Mouse (Mus musculus) embryonic facial prominence, embryonic 11.5 days (tissue): ENCODE results near the gene Irgm1. TPM values are rescaled to one million over a fixed set of nuclear protein-coding genes. Genes with fewer than 3 reads are reported as not detected.
"Not testable (repeated sequence)": the region's sequence is repeated elsewhere in the genome, so short reads cannot be mapped to it uniquely, and the experiment has no call there.

Experiments
- ATAC-seq: fragments of 200-750 bp; cut with Nextera tagmentation; replicated peaks from 2 replicates; pipeline ENCODE4 v1.8.0; 2017; ENCODE audit warnings: low read depth; ENCODE audit not compliant: insufficient number of reproducible peaks, low FRiP score, low TSS enrichment
- DNase-seq: peaks from one replicate; pipeline ENCODE4 v3.0.0-alpha.2; 2015; ENCODE audit warnings: low spot score
- H3K27ac ChIP-seq: fragments of 300-500 bp; sonication (generic); replicated peaks from 2 replicates; pipeline ENCODE4 v1.5.1; 2014; ENCODE audit warnings: mild to moderate bottlenecking, low read depth, low read length, control low read depth
- H3K27me3 ChIP-seq: fragments of 300-500 bp; sonication (generic); 2 replicates; pipeline ENCODE4 v1.6.1; 2014; ENCODE audit warnings: mild to moderate bottlenecking, low read length, moderate library complexity, mixed read lengths; ENCODE audit not compliant: control insufficient read depth, insufficient read depth
- H3K36me3 ChIP-seq: fragments of 300-500 bp; sonication (generic); replicated peaks from 2 replicates; pipeline ENCODE4 v1.6.1; 2014; ENCODE audit warnings: low read depth, mild to moderate bottlenecking, low read length, moderate library complexity, mixed read lengths; ENCODE audit not compliant: control insufficient read depth, insufficient read depth
- H3K4me1 ChIP-seq: fragments of 300-500 bp; sonication (generic); 2 replicates; pipeline ENCODE4 v1.6.1; 2014; ENCODE audit warnings: low read length, mixed read lengths; ENCODE audit not compliant: control insufficient read depth, insufficient read depth
- H3K4me2 ChIP-seq: fragments of 300-500 bp; sonication (generic); 2 replicates; pipeline ENCODE4 v1.6.1; 2014; ENCODE audit warnings: low read depth, mild to moderate bottlenecking, control low read depth, low read length, moderate library complexity
- H3K4me3 ChIP-seq: fragments of 300-500 bp; sonication (generic); 2 replicates; pipeline ENCODE4 v1.5.1; 2014; ENCODE audit warnings: low read depth, low read length, control low read depth
- H3K9ac ChIP-seq: fragments of 300-500 bp; sonication (generic); replicated peaks from 2 replicates; pipeline ENCODE4 v1.6.1; 2014; ENCODE audit warnings: mild to moderate bottlenecking, control low read depth, low read length
- H3K9me3 ChIP-seq: fragments of 300-500 bp; sonication (generic); replicated peaks from 2 replicates; pipeline ENCODE4 v1.6.1; 2016; ENCODE audit warnings: mild to moderate bottlenecking, low read length, inconsistent platforms, mixed read lengths; ENCODE audit not compliant: control insufficient read depth
- WGBS: fragments of 180-500 bp; shearing (Covaris S2); extraction: QIAGEN DNeasy Blood & Tissue Kit; methylation state at CpG from one replicate; pipeline ENCODE4 v1.1.7; 2014; 5-methylcytosine and 5-hydroxymethylcytosine counted together
- polyA plus RNA-seq: library from polyadenylated mRNA; unstranded; fragments of >200 nt; fragmentation: Nextera tagmentation; extraction: Ambion mirVana; gene quantifications from 2 replicates; pipeline ENCODE4 v1.2.1, GENCODE M21; 2014

The Irgm1 gene
- polyA plus RNA-seq, 1 experiment from 2014 or later = 2.8 TPM

DNA sequence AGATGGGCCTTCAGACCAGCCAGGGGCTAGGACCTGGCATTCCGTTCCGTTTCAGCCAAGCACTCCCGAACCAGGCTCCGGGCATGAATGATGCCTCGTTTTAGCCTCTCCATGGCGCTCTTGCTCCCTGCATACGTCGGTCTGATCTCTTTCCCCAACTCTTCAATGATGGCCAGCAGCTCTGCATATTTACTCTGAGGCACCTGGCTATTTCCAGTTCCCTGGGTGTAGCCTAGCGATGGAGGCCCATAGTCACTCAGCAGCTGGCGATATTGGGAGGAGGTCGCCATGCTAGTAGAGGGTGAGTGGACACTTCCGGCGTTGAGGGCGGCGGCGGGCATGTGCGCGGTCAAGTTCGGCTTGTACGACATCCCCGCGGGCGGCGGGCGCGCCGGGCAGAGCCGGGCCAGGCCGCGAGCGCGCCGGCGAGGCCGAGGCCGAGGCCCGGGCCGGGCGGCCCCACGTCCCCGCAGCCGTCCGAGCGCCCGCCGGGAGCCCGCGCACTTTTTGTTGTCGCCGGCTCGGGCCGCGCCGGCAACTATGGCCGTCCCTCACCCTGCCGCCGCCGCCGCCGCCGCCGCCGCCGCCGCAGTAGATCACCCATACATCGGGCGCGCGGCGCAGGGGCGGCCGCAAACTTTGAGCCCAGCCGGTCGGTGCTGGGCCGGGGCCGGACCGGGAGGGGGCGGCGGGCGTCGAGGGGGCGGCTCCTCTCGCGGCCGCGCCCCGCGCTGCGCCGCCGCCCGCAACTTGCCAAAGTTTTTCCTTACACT lies 45.3 kb downstream of the Irgm1 start, which contains the start of the genes Trim7 and Gm12184:
TSS of gene Trim7 (plus strand) at position 162 of the 773 bp plus-strand sequence.
TSS of gene Gm12184 (minus strand) at position 677 of the 773 bp plus-strand sequence.
- DNase-seq, H3K36me3 ChIP-seq, H3K9me3 ChIP-seq, H3K4me1 ChIP-seq, H3K27me3 ChIP-seq, H3K27ac ChIP-seq: not testable (repeated sequence)
- Histone ChIP-seq H3K9ac (peak within 1 kb of the TSS; percentile 37; the same call in 1 of the 2 replicates), H3K4me3 (peak within 1 kb of the TSS; percentile 40), H3K4me2 (peak within 1 kb of the TSS; percentile 43)
- under 1% methylated on average over 28 of the region's 92 CpGs for WGBS
- ATAC-seq = peak; percentile 68

DNA sequence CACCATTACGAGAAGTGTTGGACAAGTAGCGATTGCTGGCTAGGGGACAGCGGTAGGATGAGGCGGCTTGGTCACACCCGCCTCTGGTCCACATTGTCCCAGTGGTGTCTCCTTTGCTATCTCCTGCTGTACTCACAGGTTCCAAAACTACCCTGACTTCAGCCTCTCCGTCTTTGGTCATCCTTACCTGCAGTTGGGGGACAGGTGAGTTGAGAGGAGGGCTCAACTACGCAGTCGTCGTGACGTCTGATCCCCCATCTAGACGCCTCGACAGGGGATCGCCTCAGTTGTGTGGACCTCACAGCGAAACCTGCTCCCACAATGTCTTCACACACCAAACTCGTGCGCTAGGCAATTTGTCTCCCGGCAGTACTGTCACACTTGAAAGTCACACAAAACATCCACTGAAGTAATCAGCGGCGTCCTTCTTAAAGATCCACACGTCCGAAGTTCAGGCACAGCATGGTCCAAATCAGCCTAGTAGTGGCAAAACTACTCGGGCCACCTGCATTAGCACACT lies 47.1 kb downstream of the Irgm1 start:
- DNase-seq (no peak), ATAC-seq (no peak)
- H3K4me2 ChIP-seq = peak overlapping the region; percentile 67
- peak overlapping the region; percentile 25; the same call in 1 of the 2 replicates for H3K9ac ChIP-seq
- 5% methylated on average over 22 of the region's 22 CpGs for WGBS
- H3K4me1 ChIP-seq = no peaks in the 10 kb centered on the region
- H3K4me3 ChIP-seq = peak overlapping the region; percentile 33
- H3K27ac ChIP-seq = no peak overlapping the region
- peaks cover 8% of the 10 kb centered on the region for H3K27me3 ChIP-seq
- H3K9me3 ChIP-seq = no peaks in the 10 kb centered on the region
- H3K36me3 ChIP-seq = no peaks in the 10 kb centered on the region

DNA sequence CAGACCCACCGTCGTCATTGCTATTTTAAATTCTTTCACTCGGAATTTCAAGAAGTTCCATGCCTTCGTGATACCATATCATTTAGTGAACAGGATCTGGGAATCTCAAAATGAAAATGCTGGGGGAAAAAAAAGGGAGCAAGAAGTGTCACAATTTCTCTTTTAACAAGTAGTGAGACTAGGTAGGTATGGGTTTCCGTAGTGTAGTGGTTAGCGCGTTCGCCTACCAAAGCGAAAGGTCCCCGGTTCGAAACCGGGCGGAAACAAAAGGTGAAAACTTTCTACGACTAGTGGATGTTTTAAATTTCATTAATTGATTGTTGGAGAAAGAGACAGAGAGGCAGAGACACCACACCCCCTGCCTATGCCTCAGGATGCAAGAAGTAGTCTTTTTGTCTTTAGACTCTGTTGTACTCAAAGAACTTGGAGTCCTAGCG lies 47.9 kb downstream of the Irgm1 start:
- no peaks in the 10 kb centered on the region for H3K4me1 ChIP-seq
- H3K36me3 ChIP-seq = no peaks in the 10 kb centered on the region
- H3K4me2 ChIP-seq = peak overlapping the region; percentile 67
- no peak overlapping the region for H3K27ac ChIP-seq
- H3K9ac ChIP-seq = peak overlapping the region; percentile 25; the same call in 1 of the 2 replicates
- H3K9me3 ChIP-seq = no peaks in the 10 kb centered on the region
- peaks cover 8% of the 10 kb centered on the region for H3K27me3 ChIP-seq
- H3K4me3 ChIP-seq = peak overlapping the region; percentile 33
- DNase-seq (peak; percentile 86), ATAC-seq (0 out of 2 replicates have a peak, but pooled peaks have one; percentile 12)
- 0% methylated on average over 15 of the region's 15 CpGs for WGBS

- peak overlapping the region; percentile 67 for H3K4me2 ChIP-seq
- H3K9me3 ChIP-seq = no peaks in the 10 kb centered on the region
- 32% methylated on average over 14 of the region's 14 CpGs for WGBS
Measured at GRCm38 (mm10) chr11:48822768-48823512, 48.5 kb downstream of the Irgm1 start.

GRCm38 (mm10) chr11:48821299-48821698 lies 50.2 kb downstream of the Irgm1 start:
- DNase-seq, ATAC-seq, H3K27ac ChIP-seq, H3K36me3 ChIP-seq, H3K4me1 ChIP-seq, H3K27me3 ChIP-seq, H3K4me2 ChIP-seq, H3K9me3 ChIP-seq, H3K9ac ChIP-seq, H3K4me3 ChIP-seq: not testable (repeated sequence)
- WGBS = 85% methylated on average over 14 of the region's 14 CpGs

More at GRCm38 (mm10) chr11:48822768-48823512, 48.5 kb downstream of the Irgm1 start:
- Histone ChIP-seq H3K27ac (no peak overlapping the region), H3K4me3 (peak overlapping the region; percentile 9; the same call in 1 of the 2 replicates), H3K27me3 (peaks cover 8% of the 10 kb centered on the region), H3K36me3 (no peaks in the 10 kb centered on the region), H3K9ac (no peak overlapping the region), H3K4me1 (no peaks in the 10 kb centered on the region)
- ATAC-seq = no peak
- DNase-seq = no peak

- no peak for ATAC-seq
- no peak overlapping the region for H3K4me2 ChIP-seq
- no peak for DNase-seq
Measured at GRCm38 (mm10) chr11:48820308-48820674, 51.2 kb downstream of the Irgm1 start.

GRCm38 (mm10) chr11:48819614-48820307 lies 51.7 kb downstream of the Irgm1 start:
- Histone ChIP-seq H3K27me3 (peaks cover 8% of the 10 kb centered on the region), H3K9ac (no peak overlapping the region), H3K4me1 (no peaks in the 10 kb centered on the region), H3K9me3 (no peaks in the 10 kb centered on the region), H3K4me3 (no peak overlapping the region), H3K27ac (no peak overlapping the region), H3K36me3 (no peaks in the 10 kb centered on the region), H3K4me2 (no peak overlapping the region)
- ATAC-seq = no peak
- no peak for DNase-seq
- 77% methylated on average over 7 of the region's 7 CpGs for WGBS

More at GRCm38 (mm10) chr11:48820308-48820674, 51.2 kb downstream of the Irgm1 start:
- no peaks in the 10 kb centered on the region for H3K9me3 ChIP-seq
- H3K4me3 ChIP-seq = no peak overlapping the region
- H3K4me1 ChIP-seq = no peaks in the 10 kb centered on the region
- no peak overlapping the region for H3K27ac ChIP-seq
- H3K9ac ChIP-seq = no peak overlapping the region
- H3K27me3 ChIP-seq = peaks cover 8% of the 10 kb centered on the region
- H3K36me3 ChIP-seq = no peaks in the 10 kb centered on the region
